19 mouse cellular contexts compared by ENCODE assay signal in the genomic region with DNA sequence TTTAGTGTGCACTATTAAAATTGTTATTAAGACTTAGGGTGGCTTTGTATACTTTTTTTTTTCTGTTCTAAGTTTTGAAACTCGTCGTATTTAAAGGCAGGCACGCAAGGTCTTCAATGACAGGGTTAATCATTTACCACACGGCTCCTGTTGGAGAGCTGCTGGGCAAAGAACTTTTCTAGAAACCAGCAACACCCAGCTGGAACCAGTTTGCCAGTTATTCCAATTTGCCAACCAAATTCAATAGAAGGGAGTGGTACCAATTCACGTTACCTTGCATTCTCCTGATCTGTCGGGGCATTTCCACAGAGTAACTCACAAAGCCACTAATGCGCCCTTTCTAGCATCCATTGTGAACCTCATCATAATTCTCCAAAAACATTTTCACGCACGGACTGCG. TPM values are rescaled to one million over a fixed set of nuclear protein-coding genes. Genes with fewer than 3 reads are reported as not detected.
DNase-seq lines count a peak whose midpoint lies in the region; ATAC-seq lines count a peak whose summit lies in the region.
"Had no signal": no experiment of that assay in that cellular context is flagged by ENCODE, and none has a peak within 500 bp of the region (broad histone marks: within the 10 kb centered on the region; RNA-seq: fewer than 3 reads in every experiment).

No protein-coding gene starts in this region.

- DNase-seq in kidney, adult 11 months, result peak; percentile 65
- peak; percentile 79 for DNase-seq in kidney, adult 9 months
- no peak for DNase-seq in hindbrain, embryonic 10.5 days (ENCODE audit: low spot score)
- no peak for DNase-seq in hindbrain, embryonic 14.5 days (ENCODE audit: low spot score)
- DNase-seq: adrenal gland, postnatal 14 days; cerebellum, postnatal 10 days; gastrocnemius, adult 2 months; heart, adult 2 months; right cerebral cortex, postnatal 14 days; thymus, adult 18-20 months had no signal

- WGBS in kidney, embryonic 14.5 days, result 65% methylated on average over 10 of the region's 10 CpGs
- 76% methylated on average over 10 of the region's 10 CpGs for WGBS in intestine, embryonic 16.5 days
- 67% methylated on average over 10 of the region's 10 CpGs for WGBS in stomach, embryonic 15.5 days
- WGBS in hindbrain, embryonic 10.5 days, result 83% methylated on average over 10 of the region's 10 CpGs
- WGBS in hindbrain, embryonic 14.5 days, result 59% methylated on average over 10 of the region's 10 CpGs

- ATAC-seq in kidney, embryonic 14.5 days (ENCODE audit: low FRiP score, low TSS enrichment), result no peak
- no peak for ATAC-seq in intestine, embryonic 16.5 days
- no peak for ATAC-seq in stomach, embryonic 15.5 days (ENCODE audit: insufficient read depth, low FRiP score, low read depth)
- no peak for ATAC-seq in hindbrain, embryonic 14.5 days (ENCODE audit: low FRiP score)
- ATAC-seq: forebrain, embryonic 15.5 days; hindbrain, embryonic 16.5 days; lung, postnatal 0 days had no signal

- no peaks in the 10 kb centered on the region for H3K36me3 ChIP-seq in kidney, embryonic 14.5 days (ENCODE audit: control insufficient read depth, insufficient read depth, low read length)
- no peaks in the 10 kb centered on the region for H3K36me3 ChIP-seq in intestine, embryonic 16.5 days (ENCODE audit: control insufficient read depth, insufficient read depth, low read length)
- H3K36me3 ChIP-seq in stomach, embryonic 15.5 days, result no peaks in the 10 kb centered on the region
- H3K36me3 ChIP-seq in hindbrain, embryonic 10.5 days, result no peaks in the 10 kb centered on the region
- no peaks in the 10 kb centered on the region for H3K36me3 ChIP-seq in hindbrain, embryonic 14.5 days (replicated peaks; ENCODE audit: control insufficient read depth, insufficient read depth)
- H3K36me3 ChIP-seq: forebrain, embryonic 15.5 days; G1E; limb, embryonic 12.5 days had no signal

- H3K4me1 ChIP-seq in kidney, embryonic 14.5 days (ENCODE audit: control insufficient read depth, insufficient read depth, low read length), result peaks cover 18% of the 10 kb centered on the region; the same call in 1 of the 2 replicates
- peaks cover 29% of the 10 kb centered on the region for H3K4me1 ChIP-seq in intestine, embryonic 16.5 days (ENCODE audit: control insufficient read depth, insufficient read depth, low read length)
- H3K4me1 ChIP-seq in stomach, embryonic 15.5 days, result 0 out of 2 replicates have a peak, but pooled peaks cover 18% of the 10 kb centered on the region
- peaks cover 42% of the 10 kb centered on the region for H3K4me1 ChIP-seq in hindbrain, embryonic 10.5 days (replicated peaks)
- peaks cover 27% of the 10 kb centered on the region for H3K4me1 ChIP-seq in hindbrain, embryonic 14.5 days (replicated peaks; ENCODE audit: control insufficient read depth, insufficient read depth, low read length)

- H3K27me3 ChIP-seq in kidney, embryonic 14.5 days (ENCODE audit: control insufficient read depth, insufficient read depth, low read length), result peaks cover 18% of the 10 kb centered on the region
- 0 out of 2 replicates have a peak, but pooled peaks cover 2% of the 10 kb centered on the region for H3K27me3 ChIP-seq in intestine, embryonic 16.5 days (replicated peaks; ENCODE audit: control insufficient read depth, insufficient read depth, low read length)
- peaks cover 13% of the 10 kb centered on the region; the same call in 1 of the 2 replicates for H3K27me3 ChIP-seq in stomach, embryonic 15.5 days (replicated peaks)
- peaks cover 78% of the 10 kb centered on the region for H3K27me3 ChIP-seq in hindbrain, embryonic 10.5 days (ENCODE audit: insufficient read depth, poor library complexity, severe bottlenecking)
- H3K27me3 ChIP-seq in hindbrain, embryonic 14.5 days (ENCODE audit: control insufficient read depth, insufficient read depth, low read length), result peaks cover 45% of the 10 kb centered on the region

- no peak overlapping the region for H3K4me3 ChIP-seq in kidney, embryonic 14.5 days (ENCODE audit: low read length)
- no peak overlapping the region for H3K4me3 ChIP-seq in intestine, embryonic 16.5 days (ENCODE audit: low read length)
- no peak overlapping the region for H3K4me3 ChIP-seq in stomach, embryonic 15.5 days (replicated peaks)
- H3K4me3 ChIP-seq in hindbrain, embryonic 10.5 days, result no peak overlapping the region
- no peak overlapping the region for H3K4me3 ChIP-seq in hindbrain, embryonic 14.5 days (replicated peaks; ENCODE audit: low read length)
- H3K4me3 ChIP-seq: forebrain, embryonic 15.5 days; gastrocnemius, adult 2 months; heart, adult 2 months; left cerebral cortex, adult 2 months; limb, embryonic 12.5 days had no signal

- H3K4me2 ChIP-seq in kidney, embryonic 14.5 days (replicated peaks; ENCODE audit: low read depth, low read length), result no peak overlapping the region
- peak overlapping the region; percentile 1; the same call in 1 of the 2 replicates for H3K4me2 ChIP-seq in intestine, embryonic 16.5 days (ENCODE audit: low read depth, low read length)
- no peak overlapping the region for H3K4me2 ChIP-seq in stomach, embryonic 15.5 days
- H3K4me2 ChIP-seq in hindbrain, embryonic 14.5 days (replicated peaks), result no peak overlapping the region
- H3K4me2 ChIP-seq: forebrain, embryonic 15.5 days; limb, embryonic 12.5 days had no signal

- H3K9ac ChIP-seq in kidney, embryonic 14.5 days (ENCODE audit: low read depth, low read length), result no peak overlapping the region
- no peak overlapping the region for H3K9ac ChIP-seq in intestine, embryonic 16.5 days (ENCODE audit: low read depth, low read length)
- no peak overlapping the region for H3K9ac ChIP-seq in stomach, embryonic 15.5 days
- H3K9ac ChIP-seq in hindbrain, embryonic 14.5 days, result no peak overlapping the region
- H3K9ac ChIP-seq: forebrain, embryonic 15.5 days; limb, embryonic 12.5 days had no signal

- no peaks in the 10 kb centered on the region for H3K9me3 ChIP-seq in kidney, embryonic 14.5 days (ENCODE audit: control insufficient read depth, low read length)
- no peaks in the 10 kb centered on the region for H3K9me3 ChIP-seq in intestine, embryonic 16.5 days (ENCODE audit: control insufficient read depth, low read length)
- H3K9me3 ChIP-seq in stomach, embryonic 15.5 days, result no peaks in the 10 kb centered on the region
- no peaks in the 10 kb centered on the region for H3K9me3 ChIP-seq in hindbrain, embryonic 10.5 days
- no peaks in the 10 kb centered on the region for H3K9me3 ChIP-seq in hindbrain, embryonic 14.5 days (ENCODE audit: control insufficient read depth, low read length)
- H3K9me3 ChIP-seq: forebrain, embryonic 15.5 days; limb, embryonic 12.5 days had no signal

- H3K27ac ChIP-seq in kidney, embryonic 14.5 days (ENCODE audit: low read depth, low read length), result no peak overlapping the region
- H3K27ac ChIP-seq in intestine, embryonic 16.5 days (ENCODE audit: low read length), result peak overlapping the region; percentile 35
- H3K27ac ChIP-seq in stomach, embryonic 15.5 days, result 0 out of 2 replicates have a peak overlapping the region, but pooled peaks have one; percentile 2
- H3K27ac ChIP-seq in hindbrain, embryonic 10.5 days, result no peak overlapping the region
- H3K27ac ChIP-seq in hindbrain, embryonic 14.5 days, result no peak overlapping the region
- H3K27ac ChIP-seq: forebrain, embryonic 15.5 days; gastrocnemius, adult 2 months; heart, adult 2 months; left cerebral cortex, adult 2 months; limb, embryonic 12.5 days had no signal

RNA-seq across cellular contexts. Expression of gene Prr15, which starts 4.5 kb away (rescaled TPM):
- polyA plus RNA-seq in kidney, embryonic 14.5 days (2014; fragmentation: Nextera tagmentation; extraction: Ambion mirVana), result 6.2 and 6.4 TPM in 2 replicates
- 11.3 and 17.0 TPM in 2 replicates for polyA plus RNA-seq in intestine, embryonic 16.5 days (2015; fragmentation: Nextera tagmentation; extraction: Ambion mirVana)
- polyA plus RNA-seq in stomach, embryonic 15.5 days (2015; fragmentation: Nextera tagmentation; extraction: Ambion mirVana), result 7.3 and 9.5 TPM in 2 replicates
- 1.1 and 4.0 TPM in 2 replicates for polyA plus RNA-seq in hindbrain, embryonic 10.5 days (2016; fragmentation: Nextera tagmentation; extraction: Ambion mirVana)
- 1.1 and 1.6 TPM in 2 replicates for polyA plus RNA-seq in hindbrain, embryonic 14.5 days (2014; fragmentation: Nextera tagmentation; extraction: Ambion mirVana)
- polyA plus RNA-seq: G1E had no signal

Comparison
In these comparisons a context has a peak if more than half of its experiments do, and no peak if none do; other contexts are left out.
1. DNase-seq: peak in kidney, adult 11 months (single experiment) and kidney, adult 9 months (single experiment); none in hindbrain, embryonic 10.5 days (single experiment) and hindbrain, embryonic 14.5 days (single experiment).
2. H3K27ac ChIP-seq: peak in intestine, embryonic 16.5 days (single experiment) and stomach, embryonic 15.5 days (single experiment); none in kidney, embryonic 14.5 days (single experiment), hindbrain, embryonic 10.5 days (single experiment) and hindbrain, embryonic 14.5 days (single experiment).